Mouse (Mus musculus): ENCODE results near the gene Palm2. TPM values are rescaled to one million over a fixed set of nuclear protein-coding genes. Genes with fewer than 3 reads are reported as not detected.

Gene Palm2
- polyA plus RNA-seq, 1 experiment, result 5.2 TPM

GRCm38 (mm10) chr4:57625306-57625705 lies 191.3 kb downstream of the Palm2 start:
- Histone ChIP-seq H3K79me2 (ENCODE audit: control insufficient read depth, insufficient read depth) (peaks cover 93% of the 10 kb centered on the region), H3K4me2 (ENCODE audit: low read depth) (no peak overlapping the region), H3K27me3 (ENCODE audit: control insufficient read depth, insufficient read depth, insufficient read length) (no peaks in the 10 kb centered on the region), H3K4me3 (no peak overlapping the region), H3K36me3 (ENCODE audit: control insufficient read depth, insufficient read depth) (peaks cover 7% of the 10 kb centered on the region), H3ac (ENCODE audit: control insufficient read depth, insufficient read length) (no peak overlapping the region)
- TF ChIP-seq POLR2A (IDR thresholded peaks at IDR 0.05; ENCODE audit: insufficient read length, low read depth) (no peak), MYOG (IDR thresholded peaks at IDR 0.05; ENCODE audit: control insufficient read depth in 1 of 3, insufficient read depth in 1 of 3, insufficient read length in 2 of 3, low read depth in 2 of 3) (no peak), E2F4 (IDR thresholded peaks at IDR 0.05; ENCODE audit: insufficient read depth) (no peak), TCF3 (IDR thresholded peaks at IDR 0.05; ENCODE audit: insufficient read length, low read depth) (no peak), MYOD1 (IDR thresholded peaks at IDR 0.05; ENCODE audit: control insufficient read depth in 1 of 3, insufficient read length in 2 of 3, low read depth in 2 of 3) (no peak), MAX (IDR thresholded peaks at IDR 0.05; ENCODE audit: low read depth) (no peak), CEBPB (IDR thresholded peaks at IDR 0.05; ENCODE audit: insufficient read depth, poor library complexity, severe bottlenecking) (no peak), POLR2AphosphoS2 (IDR thresholded peaks at IDR 0.05; ENCODE audit: insufficient read length, low read depth) (no peak)

GRCm38 (mm10) chr4:57625756-57626155 lies 191.7 kb downstream of the Palm2 start:
- peaks cover 4% of the 10 kb centered on the region for H3K36me3 ChIP-seq (ENCODE audit: control insufficient read depth, insufficient read depth)
- no peak for TF ChIP-seq POLR2A (IDR thresholded peaks at IDR 0.05; ENCODE audit: insufficient read length, low read depth)
- TF ChIP-seq TCF12 (IDR thresholded peaks at IDR 0.05; ENCODE audit: insufficient read depth, poor library complexity, severe bottlenecking), result no peak
- TF ChIP-seq REST (IDR thresholded peaks at IDR 0.05; ENCODE audit: insufficient read depth, insufficient read length), result no peak
- no peak for TF ChIP-seq MYOG (IDR thresholded peaks at IDR 0.05; ENCODE audit: control insufficient read depth in 1 of 3, insufficient read depth in 1 of 3, insufficient read length in 2 of 3, low read depth in 2 of 3)
- TF ChIP-seq E2F4 (IDR thresholded peaks at IDR 0.05; ENCODE audit: insufficient read depth), result no peak
- no peak for TF ChIP-seq USF1 (IDR thresholded peaks at IDR 0.05; ENCODE audit: low read depth)
- TF ChIP-seq CEBPB (IDR thresholded peaks at IDR 0.05; ENCODE audit: insufficient read depth, poor library complexity, severe bottlenecking), result no peak
- TF ChIP-seq TCF3 (IDR thresholded peaks at IDR 0.05; ENCODE audit: insufficient read length, low read depth), result no peak
- no peak for TF ChIP-seq MYOD1 (IDR thresholded peaks at IDR 0.05; ENCODE audit: control insufficient read depth in 1 of 3, insufficient read length in 2 of 3, low read depth in 2 of 3)
- no peak for TF ChIP-seq SRF (IDR thresholded peaks at IDR 0.05; ENCODE audit: control insufficient read depth, insufficient read length, low read depth)
- TF ChIP-seq POLR2AphosphoS2 (IDR thresholded peaks at IDR 0.05; ENCODE audit: insufficient read length, low read depth), result no peak
- no peak for TF ChIP-seq MAX (IDR thresholded peaks at IDR 0.05; ENCODE audit: low read depth)
- peaks cover 93% of the 10 kb centered on the region for H3K79me2 ChIP-seq (ENCODE audit: control insufficient read depth, insufficient read depth)
- no peak overlapping the region for H3K4me2 ChIP-seq (ENCODE audit: low read depth)
- H3K4me3 ChIP-seq, result no peak overlapping the region
- H3K27me3 ChIP-seq (ENCODE audit: control insufficient read depth, insufficient read depth, insufficient read length), result no peaks in the 10 kb centered on the region
- no peak overlapping the region for H3ac ChIP-seq (ENCODE audit: control insufficient read depth, insufficient read length)

- Histone ChIP-seq H3ac (ENCODE audit: control insufficient read depth, insufficient read length) (no peak overlapping the region), H3K4me3 (no peak overlapping the region), H3K79me2 (ENCODE audit: control insufficient read depth, insufficient read depth) (peaks cover 91% of the 10 kb centered on the region), H3K36me3 (ENCODE audit: control insufficient read depth, insufficient read depth) (peaks cover 4% of the 10 kb centered on the region), H3K27me3 (ENCODE audit: control insufficient read depth, insufficient read depth, insufficient read length) (no peaks in the 10 kb centered on the region), H3K4me2 (ENCODE audit: low read depth) (no peak overlapping the region)
- TF ChIP-seq E2F4 (IDR thresholded peaks at IDR 0.05; ENCODE audit: insufficient read depth) (no peak), MYOG (IDR thresholded peaks at IDR 0.05; ENCODE audit: control insufficient read depth in 1 of 3, insufficient read depth in 1 of 3, insufficient read length in 2 of 3, low read depth in 2 of 3) (no peak), TCF3 (IDR thresholded peaks at IDR 0.05; ENCODE audit: insufficient read length, low read depth) (no peak), POLR2AphosphoS2 (IDR thresholded peaks at IDR 0.05; ENCODE audit: insufficient read length, low read depth) (no peak)
These were observed 192.9 kb downstream of the Palm2 start for GRCm38 (mm10) chr4:57626921-57627320.

DNA sequence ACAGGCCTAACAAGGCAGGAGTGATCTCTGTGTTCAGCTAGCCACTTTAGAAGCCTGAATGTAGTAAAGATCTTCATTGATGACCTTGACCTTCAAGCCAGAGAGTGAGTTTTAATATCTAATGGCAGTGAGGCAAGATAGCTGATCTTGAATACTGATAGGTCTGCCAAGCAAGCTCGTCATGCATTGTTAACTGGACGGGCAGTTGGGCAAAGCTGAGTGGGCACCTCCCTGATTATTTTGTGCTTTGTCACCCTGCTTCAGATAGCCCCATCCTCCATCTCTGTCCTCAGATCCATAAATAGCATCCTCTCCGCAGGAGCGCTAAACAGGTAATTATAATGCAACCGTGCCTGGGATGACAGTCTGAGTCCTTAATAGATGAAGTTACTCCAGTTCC lies 198.3 kb downstream of the Palm2 start:
- no peaks in the 10 kb centered on the region for H3K27me3 ChIP-seq (ENCODE audit: control insufficient read depth, insufficient read depth, insufficient read length)
- H3ac ChIP-seq (ENCODE audit: control insufficient read depth, insufficient read length), result no peak overlapping the region
- H3K79me2 ChIP-seq (ENCODE audit: control insufficient read depth, insufficient read depth), result peaks cover 88% of the 10 kb centered on the region
- H3K4me2 ChIP-seq (ENCODE audit: low read depth), result no peak overlapping the region
- no peaks in the 10 kb centered on the region for H3K36me3 ChIP-seq (ENCODE audit: control insufficient read depth, insufficient read depth)
- H3K4me3 ChIP-seq, result no peak overlapping the region
- TF ChIP-seq POLR2AphosphoS2 (IDR thresholded peaks at IDR 0.05; ENCODE audit: insufficient read length, low read depth), result no peak
- TF ChIP-seq MYOG (IDR thresholded peaks at IDR 0.05; ENCODE audit: control insufficient read depth in 1 of 3, insufficient read depth in 1 of 3, insufficient read length in 2 of 3, low read depth in 2 of 3), result no peak
- no peak for TF ChIP-seq MAX (IDR thresholded peaks at IDR 0.05; ENCODE audit: low read depth)
- no peak for TF ChIP-seq CEBPB (IDR thresholded peaks at IDR 0.05; ENCODE audit: insufficient read depth, poor library complexity, severe bottlenecking)
- TF ChIP-seq REST (IDR thresholded peaks at IDR 0.05; ENCODE audit: insufficient read depth, insufficient read length), result no peak
- no peak for TF ChIP-seq POLR2A (IDR thresholded peaks at IDR 0.05; ENCODE audit: insufficient read length, low read depth)
- no peak for TF ChIP-seq USF1 (IDR thresholded peaks at IDR 0.05; ENCODE audit: low read depth)
- TF ChIP-seq E2F4 (IDR thresholded peaks at IDR 0.05; ENCODE audit: insufficient read depth), result no peak
- no peak for TF ChIP-seq SRF (IDR thresholded peaks at IDR 0.05; ENCODE audit: control insufficient read depth, insufficient read length, low read depth)
- TF ChIP-seq TCF3 (IDR thresholded peaks at IDR 0.05; ENCODE audit: insufficient read length, low read depth), result no peak
- no peak for TF ChIP-seq TCF12 (IDR thresholded peaks at IDR 0.05; ENCODE audit: insufficient read depth, poor library complexity, severe bottlenecking)
- no peak for TF ChIP-seq MYOD1 (IDR thresholded peaks at IDR 0.05; ENCODE audit: control insufficient read depth in 1 of 3, insufficient read length in 2 of 3, low read depth in 2 of 3)

- TF ChIP-seq MAX (IDR thresholded peaks at IDR 0.05; ENCODE audit: low read depth), result no peak
- TF ChIP-seq E2F4 (IDR thresholded peaks at IDR 0.05; ENCODE audit: insufficient read depth), result no peak
- no peak for TF ChIP-seq USF1 (IDR thresholded peaks at IDR 0.05; ENCODE audit: low read depth)
- TF ChIP-seq POLR2A (IDR thresholded peaks at IDR 0.05; ENCODE audit: insufficient read length, low read depth), result no peak
- no peak for TF ChIP-seq SRF (IDR thresholded peaks at IDR 0.05; ENCODE audit: control insufficient read depth, insufficient read length, low read depth)
- no peak for TF ChIP-seq TCF3 (IDR thresholded peaks at IDR 0.05; ENCODE audit: insufficient read length, low read depth)
- no peak for TF ChIP-seq CEBPB (IDR thresholded peaks at IDR 0.05; ENCODE audit: insufficient read depth, poor library complexity, severe bottlenecking)
- TF ChIP-seq MYOG (IDR thresholded peaks at IDR 0.05; ENCODE audit: control insufficient read depth in 1 of 3, insufficient read depth in 1 of 3, insufficient read length in 2 of 3, low read depth in 2 of 3), result no peak
- Histone ChIP-seq H3K79me2 (ENCODE audit: control insufficient read depth, insufficient read depth) (peaks cover 88% of the 10 kb centered on the region), H3K4me3 (no peak overlapping the region), H3K4me2 (ENCODE audit: low read depth) (no peak overlapping the region), H3ac (ENCODE audit: control insufficient read depth, insufficient read length) (no peak overlapping the region), H3K36me3 (ENCODE audit: control insufficient read depth, insufficient read depth) (no peaks in the 10 kb centered on the region), H3K27me3 (ENCODE audit: control insufficient read depth, insufficient read depth, insufficient read length) (no peaks in the 10 kb centered on the region)
These were observed 199.0 kb downstream of the Palm2 start for GRCm38 (mm10) chr4:57633052-57633451.

Measured in myocyte (in vitro differentiated cells).